Mouse (Mus musculus): ENCODE results near the gene Iqsec1. TPM values are rescaled to one million over a fixed set of nuclear protein-coding genes. Genes with fewer than 3 reads are reported as not detected.
"Not testable (repeated sequence)": the region's sequence is repeated elsewhere in the genome, so short reads cannot be mapped to it uniquely, and the experiment has no call there.

Iqsec1 gene
- polyA plus RNA-seq, 1 experiment: 46.1 TPM

DNA sequence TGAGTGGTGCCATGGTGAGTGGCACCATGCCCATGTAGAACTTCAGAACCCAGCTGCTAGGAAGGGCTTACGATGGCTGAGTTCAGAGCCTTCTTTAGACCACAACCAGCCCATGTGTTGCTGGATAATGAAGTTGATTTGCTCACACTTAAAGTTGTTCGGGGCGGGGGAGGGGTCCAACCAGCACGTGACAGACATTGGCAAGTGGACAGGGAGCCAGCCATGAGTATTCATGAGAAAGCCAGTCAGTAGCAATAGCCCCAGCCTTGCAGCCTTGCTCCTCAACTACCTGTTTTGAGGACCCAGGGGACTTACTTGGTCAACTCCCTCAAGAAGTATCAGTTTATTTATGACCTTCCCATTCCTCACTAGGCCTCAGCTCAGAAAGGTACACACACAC lies 343.5 kb downstream of the Iqsec1 start:
- TF ChIP-seq CTCF (IDR thresholded peaks at IDR 0.05; ENCODE audit: extremely low read depth, insufficient read length, insufficient replicate concordance, low read depth, low read length) (no peak), POLR2A (IDR thresholded peaks at IDR 0.05; ENCODE audit: low read depth, low read length) (no peak)
- H3K27me3 ChIP-seq (ENCODE audit: control insufficient read depth, insufficient read depth, low read length): no peaks in the 10 kb centered on the region
- no peaks in the 10 kb centered on the region for H3K36me3 ChIP-seq (ENCODE audit: control insufficient read depth, insufficient read depth, low read length)
- WGBS: 73% methylated on average over 4 of the region's 4 CpGs
- H3K27ac ChIP-seq (ENCODE audit: insufficient read depth, low read depth, low read length): no peak overlapping the region
- no peak overlapping the region for H3K4me3 ChIP-seq (ENCODE audit: low read depth, low read length)
- no peaks in the 10 kb centered on the region for H3K4me1 ChIP-seq (ENCODE audit: control insufficient read depth, insufficient read depth, insufficient read length, low read length)

DNA sequence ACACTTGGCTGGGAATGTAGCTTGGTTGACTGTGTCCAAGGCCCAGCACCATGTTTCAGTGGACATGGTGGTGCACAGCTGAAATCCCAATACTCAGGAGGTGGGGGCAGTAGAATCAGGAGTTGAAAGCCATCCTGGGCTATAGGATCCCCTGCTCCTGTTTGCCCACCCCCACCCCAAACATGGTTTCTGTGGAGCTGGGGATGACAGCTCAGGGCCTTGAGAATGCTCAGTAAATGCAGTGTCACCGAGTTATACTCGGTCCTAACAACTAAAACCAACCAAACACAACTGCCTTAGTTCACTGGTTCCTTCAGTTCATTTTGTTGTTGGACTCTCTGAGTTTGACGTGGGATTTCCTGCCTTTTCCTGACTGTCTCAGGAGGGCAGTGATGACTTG lies 345.4 kb downstream of the Iqsec1 start:
- H3K27me3 ChIP-seq (ENCODE audit: control insufficient read depth, insufficient read depth, low read length): no peaks in the 10 kb centered on the region
- no peaks in the 10 kb centered on the region for H3K4me1 ChIP-seq (ENCODE audit: control insufficient read depth, insufficient read depth, insufficient read length, low read length)
- H3K36me3 ChIP-seq (ENCODE audit: control insufficient read depth, insufficient read depth, low read length): no peaks in the 10 kb centered on the region
- TF ChIP-seq POLR2A (IDR thresholded peaks at IDR 0.05; ENCODE audit: low read depth, low read length) (no peak), CTCF (IDR thresholded peaks at IDR 0.05; ENCODE audit: extremely low read depth, insufficient read length, insufficient replicate concordance, low read depth, low read length) (no peak)
- WGBS: 84% methylated on average over 3 of the region's 3 CpGs
- no peak overlapping the region for H3K4me3 ChIP-seq (ENCODE audit: low read depth, low read length)
- no peak overlapping the region for H3K27ac ChIP-seq (ENCODE audit: insufficient read depth, low read depth, low read length)

DNA sequence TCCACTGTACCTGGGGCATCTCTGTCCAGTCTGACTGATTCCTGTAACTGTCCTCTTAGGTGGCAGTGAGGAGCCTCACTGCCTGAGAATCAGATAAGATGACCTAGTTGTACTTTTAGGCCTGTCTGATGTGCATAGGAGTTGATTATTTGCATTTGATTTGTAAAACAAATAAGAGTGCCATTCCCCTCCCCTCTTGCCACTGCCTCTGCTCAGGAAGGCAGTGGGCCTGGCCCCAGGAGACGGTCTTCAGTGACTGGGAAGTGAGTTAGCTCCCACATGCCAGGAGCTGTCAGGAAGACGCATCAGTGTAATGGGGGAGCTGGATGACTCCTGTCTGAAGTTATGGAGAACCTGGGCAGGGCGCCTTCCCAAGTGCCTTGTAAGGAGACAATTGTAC lies 352.9 kb downstream of the Iqsec1 start:
- Histone ChIP-seq H3K36me3 (ENCODE audit: control insufficient read depth, insufficient read depth, low read length) (no peaks in the 10 kb centered on the region), H3K4me3 (ENCODE audit: low read depth, low read length) (no peak overlapping the region), H3K27ac (ENCODE audit: insufficient read depth, low read depth, low read length) (no peak overlapping the region), H3K4me1 (ENCODE audit: control insufficient read depth, insufficient read depth, insufficient read length, low read length) (no peaks in the 10 kb centered on the region), H3K27me3 (ENCODE audit: control insufficient read depth, insufficient read depth, low read length) (no peaks in the 10 kb centered on the region)
- WGBS: 77% methylated on average over 3 of the region's 3 CpGs
- TF ChIP-seq CTCF (IDR thresholded peaks at IDR 0.05; ENCODE audit: extremely low read depth, insufficient read length, insufficient replicate concordance, low read depth, low read length): no peak
- TF ChIP-seq POLR2A (IDR thresholded peaks at IDR 0.05; ENCODE audit: low read depth, low read length): no peak

DNA sequence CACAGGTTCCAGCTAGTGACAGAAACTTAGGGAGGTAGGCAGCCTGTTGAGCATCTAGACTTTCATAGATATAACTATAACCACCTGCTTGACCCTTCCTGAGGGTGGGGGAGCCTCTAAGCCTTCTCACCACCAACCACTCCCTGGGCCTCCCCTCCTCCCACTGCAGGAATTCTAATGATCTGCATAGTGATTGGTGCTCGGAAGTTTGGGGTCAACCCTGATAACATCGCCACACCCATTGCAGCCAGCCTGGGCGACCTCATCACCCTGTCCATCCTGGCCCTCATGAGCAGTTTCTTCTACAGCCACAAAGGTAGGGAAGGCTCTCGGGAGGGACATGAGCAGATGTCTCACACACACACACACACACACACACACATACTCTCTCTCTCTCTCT lies 353.4 kb downstream of the Iqsec1 start:
- WGBS: 48% methylated on average over 4 of the region's 4 CpGs
- Histone ChIP-seq H3K36me3 (ENCODE audit: control insufficient read depth, insufficient read depth, low read length) (no peaks in the 10 kb centered on the region), H3K4me3 (ENCODE audit: low read depth, low read length) (no peak overlapping the region), H3K27ac (ENCODE audit: insufficient read depth, low read depth, low read length) (no peak overlapping the region), H3K4me1 (ENCODE audit: control insufficient read depth, insufficient read depth, insufficient read length, low read length) (no peaks in the 10 kb centered on the region), H3K27me3 (ENCODE audit: control insufficient read depth, insufficient read depth, low read length) (no peaks in the 10 kb centered on the region)
- TF ChIP-seq CTCF (IDR thresholded peaks at IDR 0.05; ENCODE audit: extremely low read depth, insufficient read length, insufficient replicate concordance, low read depth, low read length): no peak
- no peak for TF ChIP-seq POLR2A (IDR thresholded peaks at IDR 0.05; ENCODE audit: low read depth, low read length)

DNA sequence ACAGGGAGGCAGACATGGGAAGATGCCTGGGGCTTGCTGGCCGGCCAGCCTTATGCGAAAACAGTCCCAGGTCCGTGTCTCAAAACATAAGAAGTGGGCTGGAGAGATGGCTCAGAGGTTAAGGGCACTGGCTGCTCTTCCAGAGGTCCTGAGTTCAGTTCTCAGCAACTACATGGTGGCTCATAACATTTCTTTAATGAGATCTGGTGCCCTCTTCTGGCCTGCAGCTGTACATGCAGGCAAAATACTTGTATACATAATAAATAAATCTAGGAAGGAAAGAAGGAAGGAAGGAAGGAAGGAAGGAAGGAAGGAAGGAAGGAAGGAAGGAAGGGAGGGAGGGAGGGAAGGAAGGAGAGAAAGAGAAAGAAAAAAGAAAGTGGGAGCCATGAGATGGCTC lies 356.0 kb downstream of the Iqsec1 start:
- not testable (repeated sequence) for H3K4me3 ChIP-seq (ENCODE audit: low read depth, low read length); H3K27ac ChIP-seq (ENCODE audit: insufficient read depth, low read depth, low read length); H3K36me3 ChIP-seq (ENCODE audit: control insufficient read depth, insufficient read depth, low read length); H3K27me3 ChIP-seq (ENCODE audit: control insufficient read depth, insufficient read depth, low read length); H3K4me1 ChIP-seq (ENCODE audit: control insufficient read depth, insufficient read depth, insufficient read length, low read length)
- TF ChIP-seq CTCF (IDR thresholded peaks at IDR 0.05; ENCODE audit: extremely low read depth, insufficient read length, insufficient replicate concordance, low read depth, low read length): peak; percentile 32; the same call in 1 of the 2 replicates
- WGBS: 77% methylated on average over 3 of the region's 3 CpGs

DNA sequence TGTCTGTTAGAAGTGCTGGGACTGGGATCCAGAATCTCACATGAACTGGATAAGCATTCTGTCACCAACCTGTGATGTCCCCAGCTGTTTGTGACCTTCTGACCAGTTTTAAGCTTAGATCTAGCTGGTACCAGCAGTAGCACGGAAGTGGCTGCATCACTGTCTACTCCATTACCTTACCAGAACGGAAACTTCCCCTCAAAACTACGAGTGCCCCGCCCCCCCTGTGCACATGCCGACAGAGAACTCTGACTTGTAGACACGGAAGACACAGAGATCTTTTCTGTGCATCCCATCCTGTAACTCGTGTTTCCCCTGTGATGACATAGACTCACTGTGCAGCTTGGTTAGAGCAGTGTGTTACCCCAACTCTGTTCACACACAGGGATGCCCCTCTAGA lies 358.1 kb downstream of the Iqsec1 start:
- 89% methylated on average over 7 of the region's 7 CpGs for WGBS
- Histone ChIP-seq H3K4me1 (ENCODE audit: control insufficient read depth, insufficient read depth, insufficient read length, low read length) (no peaks in the 10 kb centered on the region), H3K27me3 (ENCODE audit: control insufficient read depth, insufficient read depth, low read length) (no peaks in the 10 kb centered on the region), H3K4me3 (ENCODE audit: low read depth, low read length) (no peak overlapping the region), H3K36me3 (ENCODE audit: control insufficient read depth, insufficient read depth, low read length) (no peaks in the 10 kb centered on the region), H3K27ac (ENCODE audit: insufficient read depth, low read depth, low read length) (no peak overlapping the region)
- TF ChIP-seq POLR2A (IDR thresholded peaks at IDR 0.05; ENCODE audit: low read depth, low read length): no peak
- TF ChIP-seq CTCF (IDR thresholded peaks at IDR 0.05; ENCODE audit: extremely low read depth, insufficient read length, insufficient replicate concordance, low read depth, low read length): no peak

DNA sequence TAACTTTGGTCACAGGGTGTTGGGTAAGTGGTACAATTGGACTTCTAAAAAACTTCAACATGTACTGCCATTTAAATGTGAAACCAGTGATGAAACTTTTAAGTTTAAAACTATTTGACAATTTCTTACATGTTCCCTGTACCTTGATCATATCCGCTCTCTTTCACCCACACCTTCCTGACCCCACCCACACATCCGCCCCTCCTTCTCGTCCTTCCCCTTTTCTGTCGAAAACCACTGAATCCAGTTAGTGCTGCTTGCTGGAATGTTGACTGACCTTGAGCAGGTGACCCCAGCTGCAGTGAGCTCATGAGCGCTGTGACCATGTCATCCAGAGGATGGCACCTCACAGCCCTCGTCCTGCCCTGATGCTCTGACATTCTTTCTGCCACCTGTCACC lies 359.0 kb downstream of the Iqsec1 start:
- H3K4me1 ChIP-seq (ENCODE audit: control insufficient read depth, insufficient read depth, insufficient read length, low read length): no peaks in the 10 kb centered on the region
- H3K27ac ChIP-seq (ENCODE audit: insufficient read depth, low read depth, low read length): no peak overlapping the region
- TF ChIP-seq POLR2A (IDR thresholded peaks at IDR 0.05; ENCODE audit: low read depth, low read length) (no peak), CTCF (IDR thresholded peaks at IDR 0.05; ENCODE audit: extremely low read depth, insufficient read length, insufficient replicate concordance, low read depth, low read length) (no peak)
- H3K36me3 ChIP-seq (ENCODE audit: control insufficient read depth, insufficient read depth, low read length): no peaks in the 10 kb centered on the region
- no peaks in the 10 kb centered on the region for H3K27me3 ChIP-seq (ENCODE audit: control insufficient read depth, insufficient read depth, low read length)
- no peak overlapping the region for H3K4me3 ChIP-seq (ENCODE audit: low read depth, low read length)
- WGBS: 76% methylated on average over 6 of the region's 6 CpGs

DNA sequence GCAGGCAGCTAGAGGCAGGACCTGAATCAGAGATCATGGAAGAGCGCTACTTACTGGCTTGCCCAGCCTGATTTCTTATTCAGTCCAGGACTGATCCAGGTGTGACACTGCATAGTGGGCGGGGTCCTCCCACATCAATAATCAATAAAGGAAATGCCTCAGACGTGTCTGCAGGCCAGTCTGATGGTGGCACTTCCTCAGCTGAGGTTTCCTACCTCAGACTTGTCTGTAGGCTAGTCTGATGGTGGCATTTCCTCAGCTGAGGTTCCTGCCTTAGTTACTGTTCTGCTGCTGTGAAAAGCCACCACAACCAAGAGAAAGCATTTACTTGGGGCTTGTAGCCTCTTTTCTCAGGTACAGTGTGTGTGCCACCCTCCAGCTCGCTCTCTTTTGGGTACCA lies 360.9 kb downstream of the Iqsec1 start:
- no peak overlapping the region for H3K27ac ChIP-seq (ENCODE audit: insufficient read depth, low read depth, low read length)
- H3K36me3 ChIP-seq (ENCODE audit: control insufficient read depth, insufficient read depth, low read length): no peaks in the 10 kb centered on the region
- WGBS: 77% methylated on average over 4 of the region's 4 CpGs
- H3K4me3 ChIP-seq (ENCODE audit: low read depth, low read length): no peak overlapping the region
- TF ChIP-seq CTCF (IDR thresholded peaks at IDR 0.05; ENCODE audit: extremely low read depth, insufficient read length, insufficient replicate concordance, low read depth, low read length): no peak
- TF ChIP-seq POLR2A (IDR thresholded peaks at IDR 0.05; ENCODE audit: low read depth, low read length): no peak
- H3K4me1 ChIP-seq (ENCODE audit: control insufficient read depth, insufficient read depth, insufficient read length, low read length): no peaks in the 10 kb centered on the region
- H3K27me3 ChIP-seq (ENCODE audit: control insufficient read depth, insufficient read depth, low read length): no peaks in the 10 kb centered on the region
